Comparison of ENCODE assay signal across 8 mouse cellular contexts in genomic region chr11:48818346-48818745, GRCm38 (mm10). TPM values are rescaled to one million over a fixed set of nuclear protein-coding genes. Genes with fewer than 3 reads are reported as not detected.
A peak's percentile ranks its signal among the peaks of the same experiment; 100 is the strongest.
DNase-seq lines count a peak whose midpoint lies in the region; ATAC-seq lines count a peak whose summit lies in the region.

No protein-coding gene starts in this region.

- H3K36me3 ChIP-seq in embryonic facial prominence, embryonic 12.5 days, result 0 out of 2 replicates have a peak, but pooled peaks cover 4% of the 10 kb centered on the region
- H3K36me3 ChIP-seq in limb, embryonic 10.5 days, result peaks cover 21% of the 10 kb centered on the region
- 0 out of 2 replicates have a peak, but pooled peaks cover 3% of the 10 kb centered on the region for H3K36me3 ChIP-seq in midbrain, embryonic 12.5 days

- under 1% methylated on average over 16 of the region's 16 CpGs for WGBS in embryonic facial prominence, embryonic 12.5 days
- WGBS in limb, embryonic 10.5 days, result 2% methylated on average over 16 of the region's 16 CpGs
- WGBS in midbrain, embryonic 12.5 days, result under 1% methylated on average over 16 of the region's 16 CpGs

- peak overlapping the region; percentile 86 for H3K4me3 ChIP-seq in embryonic facial prominence, embryonic 12.5 days
- peak overlapping the region; percentile 76 for H3K4me3 ChIP-seq in limb, embryonic 10.5 days
- peak overlapping the region; percentile 88 for H3K4me3 ChIP-seq in midbrain, embryonic 12.5 days

- peak; percentile 54 to 81 for DNase-seq in urinary bladder, adult 18-20 months (ENCODE audit: low spot score in 2 of 2)
- no peak for DNase-seq in urinary bladder, postnatal 10 days (ENCODE audit: low spot score)
- peak; percentile 91 to 96 for DNase-seq in heart, adult 18-20 months
- DNase-seq in kidney, adult 18-20 months, result peak; percentile 87
- DNase-seq in limb, embryonic 10.5 days (ENCODE audit: low spot score), result peak; percentile 85
- peak; percentile 85 for DNase-seq in spleen, adult 12 weeks (ENCODE audit: low spot score)

- H3K9ac ChIP-seq in embryonic facial prominence, embryonic 12.5 days, result peak overlapping the region; percentile 46; the same call in 1 of the 2 replicates
- H3K9ac ChIP-seq in midbrain, embryonic 12.5 days (replicated peaks), result peak overlapping the region; percentile 46

- peaks cover 13% of the 10 kb centered on the region; the same call in 1 of the 2 replicates for H3K4me1 ChIP-seq in embryonic facial prominence, embryonic 12.5 days
- peaks cover 15% of the 10 kb centered on the region for H3K4me1 ChIP-seq in limb, embryonic 10.5 days
- peaks cover 24% of the 10 kb centered on the region for H3K4me1 ChIP-seq in midbrain, embryonic 12.5 days

- no peaks in the 10 kb centered on the region for H3K27me3 ChIP-seq in embryonic facial prominence, embryonic 12.5 days
- no peaks in the 10 kb centered on the region for H3K27me3 ChIP-seq in limb, embryonic 10.5 days (ENCODE audit: low read depth, poor library complexity, severe bottlenecking)
- peaks cover 7% of the 10 kb centered on the region for H3K27me3 ChIP-seq in midbrain, embryonic 12.5 days

- peak overlapping the region; percentile 89 for H3K4me2 ChIP-seq in embryonic facial prominence, embryonic 12.5 days (replicated peaks)
- peak overlapping the region; percentile 81 for H3K4me2 ChIP-seq in midbrain, embryonic 12.5 days (replicated peaks)

- no peak for ATAC-seq in embryonic facial prominence, embryonic 12.5 days (ENCODE audit: insufficient number of reproducible peaks, insufficient read depth, low FRiP score, low TSS enrichment)
- ATAC-seq in midbrain, embryonic 12.5 days (ENCODE audit: low FRiP score, low read depth), result no peak

- no peak overlapping the region for H3K27ac ChIP-seq in embryonic facial prominence, embryonic 12.5 days
- H3K27ac ChIP-seq in limb, embryonic 10.5 days, result peak overlapping the region; percentile 25; the same call in 1 of the 2 replicates
- H3K27ac ChIP-seq in midbrain, embryonic 12.5 days (replicated peaks), result no peak overlapping the region

- H3K9me3 ChIP-seq in embryonic facial prominence, embryonic 12.5 days, result no peaks in the 10 kb centered on the region
- no peaks in the 10 kb centered on the region for H3K9me3 ChIP-seq in limb, embryonic 10.5 days (replicated peaks)
- no peaks in the 10 kb centered on the region for H3K9me3 ChIP-seq in midbrain, embryonic 12.5 days

RNA-seq across cellular contexts. Expression of gene Trim41, which starts 1.2 kb away (rescaled TPM):
- polyA plus RNA-seq in embryonic facial prominence, embryonic 12.5 days (2016; fragmentation: Nextera tagmentation; extraction: Ambion mirVana), result 6.7 and 7.1 TPM in 2 replicates
- 10 to 100 TPM; 18.9 to 20.0 TPM for total RNA-seq in heart, adult 18-20 months (2021)
- polyA plus RNA-seq in limb, embryonic 10.5 days (2016; fragmentation: Nextera tagmentation; extraction: Ambion mirVana), result 4.2 and 6.1 TPM in 2 replicates
- polyA plus RNA-seq in midbrain, embryonic 12.5 days (2016; fragmentation: Nextera tagmentation; extraction: Ambion mirVana), result 5.4 and 6.2 TPM in 2 replicates

RNA-seq across cellular contexts. Expression of gene Trim7, which starts 7.6 kb away (rescaled TPM):
- polyA plus RNA-seq in embryonic facial prominence, embryonic 12.5 days (2016; fragmentation: Nextera tagmentation; extraction: Ambion mirVana), result 0.65 and 1.5 TPM in 2 replicates
- total RNA-seq in heart, adult 18-20 months (2021), result 10 to 100 TPM; 13.2 to 13.7 TPM
- 0.70 TPM in 1 of 2 replicates, not detected in the other for polyA plus RNA-seq in limb, embryonic 10.5 days (2016; fragmentation: Nextera tagmentation; extraction: Ambion mirVana)
- 1.3 and 1.4 TPM in 2 replicates for polyA plus RNA-seq in midbrain, embryonic 12.5 days (2016; fragmentation: Nextera tagmentation; extraction: Ambion mirVana)

RNA-seq across cellular contexts. Expression of gene Gm12184, which starts 8.1 kb away (rescaled TPM):
- 6.9 and 7.0 TPM in 2 replicates for polyA plus RNA-seq in embryonic facial prominence, embryonic 12.5 days (2016; fragmentation: Nextera tagmentation; extraction: Ambion mirVana)
- total RNA-seq in heart, adult 18-20 months (2021), result 1 to 10 TPM; 2.4 to 2.8 TPM
- 2.9 and 5.1 TPM in 2 replicates for polyA plus RNA-seq in limb, embryonic 10.5 days (2016; fragmentation: Nextera tagmentation; extraction: Ambion mirVana)
- 7.6 and 8.3 TPM in 2 replicates for polyA plus RNA-seq in midbrain, embryonic 12.5 days (2016; fragmentation: Nextera tagmentation; extraction: Ambion mirVana)

RNA-seq across cellular contexts. Expression of gene Rack1, which starts 18.2 kb away (rescaled TPM):
- 660 and 665 TPM in 2 replicates for polyA plus RNA-seq in embryonic facial prominence, embryonic 12.5 days (2016; fragmentation: Nextera tagmentation; extraction: Ambion mirVana)
- total RNA-seq in heart, adult 18-20 months (2021), result 100 to 1,000 TPM; 394 to 434 TPM
- 818 and 973 TPM in 2 replicates for polyA plus RNA-seq in limb, embryonic 10.5 days (2016; fragmentation: Nextera tagmentation; extraction: Ambion mirVana)
- 503 and 506 TPM in 2 replicates for polyA plus RNA-seq in midbrain, embryonic 12.5 days (2016; fragmentation: Nextera tagmentation; extraction: Ambion mirVana)

RNA-seq across cellular contexts. Expression of gene Irgm1, which starts 53.1 kb away (rescaled TPM):
- 3.4 and 3.5 TPM in 2 replicates for polyA plus RNA-seq in embryonic facial prominence, embryonic 12.5 days (2016; fragmentation: Nextera tagmentation; extraction: Ambion mirVana)
- 10 to 100 TPM; 13.2 to 18.6 TPM for total RNA-seq in heart, adult 18-20 months (2021)
- 1.0 and 1.4 TPM in 2 replicates for polyA plus RNA-seq in limb, embryonic 10.5 days (2016; fragmentation: Nextera tagmentation; extraction: Ambion mirVana)
- polyA plus RNA-seq in midbrain, embryonic 12.5 days (2016; fragmentation: Nextera tagmentation; extraction: Ambion mirVana), result 2.3 and 2.4 TPM in 2 replicates
